ENCODE assay signal across 9 mouse cellular contexts in genomic region chr10:80661149-80661548, GRCm38 (mm10). TPM values are rescaled to one million over a fixed set of nuclear protein-coding genes. Genes with fewer than 3 reads are reported as not detected.
A peak's percentile ranks its signal among the peaks of the same experiment; 100 is the strongest.
DNase-seq lines count a peak whose midpoint lies in the region; ATAC-seq and TF ChIP-seq lines count a peak whose summit lies in the region.
"Had no signal": no experiment of that assay in that cellular context is flagged by ENCODE, and none has a peak within 500 bp of the region (broad histone marks: within the 10 kb centered on the region; RNA-seq: fewer than 3 reads in every experiment).

No protein-coding gene starts in this region.

- no peak overlapping the region for H3K4me2 ChIP-seq in hindbrain, embryonic 16.5 days (ENCODE audit: low read length)
- no peak overlapping the region for H3K4me2 ChIP-seq in lung, embryonic 14.5 days
- H3K4me2 ChIP-seq: embryonic facial prominence, embryonic 15.5 days had no signal

- no peak for TF ChIP-seq POLR2A in thymus, adult 2 months (IDR thresholded peaks at IDR 0.05; ENCODE audit: control insufficient read depth, extremely low read depth, insufficient read depth, low read length, poor library complexity)

- H3K4me1 ChIP-seq in hindbrain, embryonic 10.5 days (replicated peaks), result peaks cover 51% of the 10 kb centered on the region
- H3K4me1 ChIP-seq in hindbrain, embryonic 16.5 days (ENCODE audit: control insufficient read depth, insufficient read depth, low read depth, low read length), result peaks cover 4% of the 10 kb centered on the region
- H3K4me1 ChIP-seq in lung, embryonic 14.5 days (ENCODE audit: insufficient read depth), result peaks cover 19% of the 10 kb centered on the region
- peaks cover 62% of the 10 kb centered on the region for H3K4me1 ChIP-seq in thymus, adult 2 months (replicated peaks; ENCODE audit: control insufficient read depth, insufficient read depth, low read length)

- H3K36me3 ChIP-seq in hindbrain, embryonic 10.5 days, result peaks cover 9% of the 10 kb centered on the region
- H3K36me3 ChIP-seq in hindbrain, embryonic 16.5 days (ENCODE audit: control insufficient read depth, insufficient read depth, low read length), result peaks cover 6% of the 10 kb centered on the region; the same call in 1 of the 2 replicates
- peaks cover 10% of the 10 kb centered on the region for H3K36me3 ChIP-seq in lung, embryonic 14.5 days (ENCODE audit: insufficient read depth)
- peaks cover 8% of the 10 kb centered on the region for H3K36me3 ChIP-seq in thymus, adult 2 months (ENCODE audit: control insufficient read depth, insufficient read depth, low read length)

- H3K27ac ChIP-seq in hindbrain, embryonic 10.5 days, result no peak overlapping the region
- no peak overlapping the region for H3K27ac ChIP-seq in hindbrain, embryonic 16.5 days (ENCODE audit: low read depth, low read length)
- H3K27ac ChIP-seq in lung, embryonic 14.5 days (ENCODE audit: low read depth), result no peak overlapping the region
- H3K27ac ChIP-seq in thymus, adult 2 months (ENCODE audit: control insufficient read depth, insufficient read depth, low read length), result no peak overlapping the region
- H3K27ac ChIP-seq: embryonic facial prominence, embryonic 15.5 days had no signal

- DNase-seq in hindbrain, embryonic 10.5 days (ENCODE audit: low spot score), result peak; percentile 52
- DNase-seq in ES-CJ7 (ENCODE audit: low read depth, low spot score), result peak; percentile 88
- peak; percentile 74 for DNase-seq in c-Kit-positive CD71-positive TER-119-negative erythroid progenitor cells, embryonic 14.5 days (ENCODE audit: low read depth)
- DNase-seq in lung, embryonic 14.5 days, result peak; percentile 49
- peak; percentile 85 for DNase-seq in thymus, adult 2 months
- no peak for DNase-seq in MN1 (ENCODE audit: low spot score)

- H3K27me3 ChIP-seq in hindbrain, embryonic 10.5 days (ENCODE audit: insufficient read depth, poor library complexity, severe bottlenecking), result no peaks in the 10 kb centered on the region
- H3K27me3 ChIP-seq in hindbrain, embryonic 16.5 days (replicated peaks; ENCODE audit: control insufficient read depth, insufficient read depth, low read length), result no peaks in the 10 kb centered on the region
- H3K27me3 ChIP-seq in lung, embryonic 14.5 days (ENCODE audit: insufficient read depth, low read length), result no peaks in the 10 kb centered on the region
- no peaks in the 10 kb centered on the region for H3K27me3 ChIP-seq in thymus, adult 2 months (ENCODE audit: control insufficient read depth, insufficient read depth, low read length)
- H3K27me3 ChIP-seq: embryonic facial prominence, embryonic 15.5 days had no signal

- peak; percentile 66 for TF ChIP-seq CTCF in lung, embryonic 14.5 days (IDR thresholded peaks at IDR 0.05; ENCODE audit: low read depth)
- peak; percentile 71; the same call in 1 of the 2 replicates for TF ChIP-seq CTCF in thymus, adult 2 months (IDR thresholded peaks at IDR 0.05; ENCODE audit: borderline replicate concordance, control insufficient read depth, extremely low read depth, insufficient read depth, low read length, poor library complexity)

- 33% methylated on average over 5 of the region's 5 CpGs for WGBS in hindbrain, embryonic 10.5 days
- WGBS in hindbrain, embryonic 16.5 days, result 30% methylated on average over 5 of the region's 5 CpGs
- WGBS in lung, embryonic 14.5 days, result 31% methylated on average over 5 of the region's 5 CpGs
- WGBS in thymus, adult 2 months, result 44% methylated on average over 5 of the region's 5 CpGs

- H3K9me3 ChIP-seq in hindbrain, embryonic 10.5 days, result no peaks in the 10 kb centered on the region
- H3K9me3 ChIP-seq in hindbrain, embryonic 16.5 days (ENCODE audit: control insufficient read depth, low read length), result no peaks in the 10 kb centered on the region
- no peaks in the 10 kb centered on the region for H3K9me3 ChIP-seq in lung, embryonic 14.5 days (ENCODE audit: low read depth, low read length)
- H3K9me3 ChIP-seq: embryonic facial prominence, embryonic 15.5 days had no signal

- no peak overlapping the region for H3K9ac ChIP-seq in hindbrain, embryonic 16.5 days (ENCODE audit: low read depth, low read length)
- no peak overlapping the region for H3K9ac ChIP-seq in lung, embryonic 14.5 days
- H3K9ac ChIP-seq: embryonic facial prominence, embryonic 15.5 days had no signal

- no peak overlapping the region for H3K4me3 ChIP-seq in hindbrain, embryonic 10.5 days
- no peak overlapping the region for H3K4me3 ChIP-seq in hindbrain, embryonic 16.5 days (ENCODE audit: low read length)
- no peak overlapping the region for H3K4me3 ChIP-seq in lung, embryonic 14.5 days (ENCODE audit: low read depth, low read length)
- H3K4me3 ChIP-seq in thymus, adult 2 months (ENCODE audit: control insufficient read depth, insufficient read depth, low read length), result no peak overlapping the region
- H3K4me3 ChIP-seq: embryonic facial prominence, embryonic 15.5 days had no signal

- ATAC-seq in hindbrain, embryonic 16.5 days, result no peak
- no peak for ATAC-seq in lung, embryonic 14.5 days (ENCODE audit: insufficient read depth)
- no peak for ATAC-seq in inflammation-experienced regulatory T-cells, adult 6 months

RNA-seq across cellular contexts. Expression of gene Btbd2, which starts 4.3 kb away (rescaled TPM):
- 77.0 and 77.1 TPM in 2 replicates for polyA plus RNA-seq in hindbrain, embryonic 10.5 days (2016; fragmentation: Nextera tagmentation; extraction: Ambion mirVana)
- polyA plus RNA-seq in hindbrain, embryonic 16.5 days (2015; fragmentation: Nextera tagmentation; extraction: Ambion mirVana), result 21.2 and 83.2 TPM in 2 replicates
- 82.5 and 101 TPM in 2 replicates for polyA plus RNA-seq in lung, embryonic 14.5 days (2014; fragmentation: Nextera tagmentation; extraction: Ambion mirVana)
- polyA plus RNA-seq in thymus, adult 2 months (2012; rRNA removed), result 94.7 and 103 TPM in 2 replicates
- 10 to 100 TPM in 1 of 3 experiments, 1 to 10 TPM in 2; 3.4 to 10.4 (median 9.2) TPM for polyA plus RNA-seq in inflammation-experienced regulatory T-cells, adult 6 months (2017; shearing (Covaris generic))

RNA-seq across cellular contexts. Expression of gene Mknk2, which starts 16.8 kb away (rescaled TPM):
- 93.2 and 97.8 TPM in 2 replicates for polyA plus RNA-seq in hindbrain, embryonic 10.5 days (2016; fragmentation: Nextera tagmentation; extraction: Ambion mirVana)
- 35.6 and 55.7 TPM in 2 replicates for polyA plus RNA-seq in hindbrain, embryonic 16.5 days (2015; fragmentation: Nextera tagmentation; extraction: Ambion mirVana)
- 102 and 110 TPM in 2 replicates for polyA plus RNA-seq in lung, embryonic 14.5 days (2014; fragmentation: Nextera tagmentation; extraction: Ambion mirVana)
- polyA plus RNA-seq in thymus, adult 2 months (2012; rRNA removed), result 606 and 621 TPM in 2 replicates
- 10 to 100 TPM; 50.3 to 61.4 (median 50.9) TPM for polyA plus RNA-seq in inflammation-experienced regulatory T-cells, adult 6 months (2017; shearing (Covaris generic))

RNA-seq across cellular contexts. Expression of gene Csnk1g2, which starts 38.5 kb away (rescaled TPM):
- polyA plus RNA-seq in hindbrain, embryonic 10.5 days (2016; fragmentation: Nextera tagmentation; extraction: Ambion mirVana), result 169 and 180 TPM in 2 replicates
- polyA plus RNA-seq in hindbrain, embryonic 16.5 days (2015; fragmentation: Nextera tagmentation; extraction: Ambion mirVana), result 24.9 and 77.7 TPM in 2 replicates
- polyA plus RNA-seq in lung, embryonic 14.5 days (2014; fragmentation: Nextera tagmentation; extraction: Ambion mirVana), result 105 and 124 TPM in 2 replicates
- 492 and 499 TPM in 2 replicates for polyA plus RNA-seq in thymus, adult 2 months (2012; rRNA removed)
- 10 to 100 TPM; 11.7 to 16.3 (median 13.2) TPM for polyA plus RNA-seq in inflammation-experienced regulatory T-cells, adult 6 months (2017; shearing (Covaris generic))

RNA-seq across cellular contexts. Expression of gene Mob3a, which starts 40.6 kb away (rescaled TPM):
- 68.8 and 77.2 TPM in 2 replicates for polyA plus RNA-seq in hindbrain, embryonic 10.5 days (2016; fragmentation: Nextera tagmentation; extraction: Ambion mirVana)
- polyA plus RNA-seq in hindbrain, embryonic 16.5 days (2015; fragmentation: Nextera tagmentation; extraction: Ambion mirVana), result 56.9 and 59.5 TPM in 2 replicates
- polyA plus RNA-seq in lung, embryonic 14.5 days (2014; fragmentation: Nextera tagmentation; extraction: Ambion mirVana), result 35.1 and 40.3 TPM in 2 replicates
- 252 and 261 TPM in 2 replicates for polyA plus RNA-seq in thymus, adult 2 months (2012; rRNA removed)
- polyA plus RNA-seq in inflammation-experienced regulatory T-cells, adult 6 months (2017; shearing (Covaris generic)), result 100 to 1,000 TPM; 190 to 248 (median 240) TPM

RNA-seq across cellular contexts. Expression of gene Izumo4, which starts 40.8 kb away (rescaled TPM):
- polyA plus RNA-seq in hindbrain, embryonic 10.5 days (2016; fragmentation: Nextera tagmentation; extraction: Ambion mirVana), result 13.7 and 18.7 TPM in 2 replicates
- 43.7 and 50.4 TPM in 2 replicates for polyA plus RNA-seq in hindbrain, embryonic 16.5 days (2015; fragmentation: Nextera tagmentation; extraction: Ambion mirVana)
- 6.7 and 7.3 TPM in 2 replicates for polyA plus RNA-seq in lung, embryonic 14.5 days (2014; fragmentation: Nextera tagmentation; extraction: Ambion mirVana)
- 56.4 and 66.9 TPM in 2 replicates for polyA plus RNA-seq in thymus, adult 2 months (2012; rRNA removed)
- 100 to 1,000 TPM in 2 of 3 experiments, 10 to 100 TPM in 1; 71.4 to 109 (median 107) TPM for polyA plus RNA-seq in inflammation-experienced regulatory T-cells, adult 6 months (2017; shearing (Covaris generic))
